Mouse (Mus musculus) MEL (cell line): ENCODE results near the gene Kcnh8. TPM values are rescaled to one million over a fixed set of nuclear protein-coding genes. Genes with fewer than 3 reads are reported as not detected.

Experiments
- DNase-seq: peaks from one replicate; pipeline ENCODE4 v3.0.0; 2011; ENCODE audit warnings: low read depth, low spot score
- H3K27ac ChIP-seq: 2 replicates; pipeline ENCODE4 v1.5.1; 2012; ENCODE audit warnings: low read depth, mild to moderate bottlenecking, control low read depth, low read length, moderate library complexity; ENCODE audit not compliant: control insufficient read depth
- H3K27me3 ChIP-seq, 2 experiments: fragments of 150-350 bp in 1 of 2; sonication (generic) in 1 of 2; 2 replicates each; pipeline ENCODE4 v1.6.1; 2012; ENCODE audit warnings: low read length in 2 of 2, mild to moderate bottlenecking in 2 of 2, improper control_type of control experiment in 1 of 2, moderate library complexity in 1 of 2; ENCODE audit not compliant: insufficient read depth in 2 of 2, control insufficient read depth in 1 of 2
- H3K36me3 ChIP-seq, 2 experiments: 2 replicates each; pipeline ENCODE4 v1.6.1; 2012 to 2014; ENCODE audit warnings: low read length in 2 of 2, improper control_type of control experiment in 1 of 2, inconsistent platforms in 1 of 2, mild to moderate bottlenecking in 1 of 2; ENCODE audit not compliant: insufficient read depth in 2 of 2, control insufficient read depth in 1 of 2
- H3K4me1 ChIP-seq, 2 experiments: fragments of 150-350 bp in 1 of 2; sonication (generic) in 1 of 2; 2 replicates each; pipeline ENCODE4 v1.6.1; 2012; ENCODE audit warnings: low read length in 2 of 2, improper control_type of control experiment in 1 of 2, mild to moderate bottlenecking in 1 of 2; ENCODE audit not compliant: insufficient read depth in 2 of 2, control insufficient read depth in 1 of 2
- H3K4me3 ChIP-seq, 2 experiments: fragments of 150-350 bp in 1 of 2; sonication (generic) in 1 of 2; 2 replicates each; pipeline ENCODE4 v1.5.1; 2012; ENCODE audit warnings: low read depth in 2 of 2, low read length in 2 of 2, mild to moderate bottlenecking in 2 of 2, moderate library complexity in 2 of 2, control low read depth in 1 of 2, improper control_type of control experiment in 1 of 2; ENCODE audit not compliant: control insufficient read depth in 1 of 2, insufficient read depth in 1 of 2
- H3K79me2 ChIP-seq: 2 replicates; pipeline ENCODE4 v1.6.1; 2012; ENCODE audit warnings: mild to moderate bottlenecking, low read length, moderate library complexity; ENCODE audit not compliant: control insufficient read depth, poor library complexity, insufficient read depth
- H3K9ac ChIP-seq: 2 replicates; pipeline ENCODE4 v1.6.1; 2012; ENCODE audit warnings: low read depth, mild to moderate bottlenecking, control low read depth, low read length, moderate library complexity; ENCODE audit not compliant: control insufficient read depth, poor library complexity, severe bottlenecking
- H3K9me3 ChIP-seq: fragments of 150-350 bp; sonication (generic); replicated peaks from 2 replicates; pipeline ENCODE4 v1.6.1; 2012; ENCODE audit warnings: mild to moderate bottlenecking, low read length, improper control_type of control experiment, moderate library complexity; ENCODE audit not compliant: insufficient read depth
- BHLHE40 ChIP-seq: IDR thresholded peaks from 2 replicates; pipeline ENCODE4 v1.6.1; 2012; ENCODE audit warnings: low read depth, mild to moderate bottlenecking, inconsistent platforms, low read length, improper control_type of control experiment, borderline replicate concordance
- CHD1 ChIP-seq: IDR thresholded peaks from 2 replicates; pipeline ENCODE4 v1.6.1; 2012; ENCODE audit warnings: low read depth, mild to moderate bottlenecking, inconsistent platforms, low read length, improper control_type of control experiment
- CHD2 ChIP-seq: IDR thresholded peaks from 2 replicates; pipeline ENCODE4 v1.6.1; 2011; ENCODE audit warnings: low read length, improper control_type of control experiment
- CTCF ChIP-seq, 3 experiments: IDR thresholded peaks in 2 of 3; conservative IDR thresholded peaks in 1 of 3; 2 replicates each; pipeline ENCODE4 v1.5.1; 2011 to 2012; ENCODE audit warnings: low read length in 3 of 3, low read depth in 2 of 3, mild to moderate bottlenecking in 2 of 3, improper control_type of control experiment in 1 of 3, inconsistent platforms in 1 of 3, mixed read lengths in 1 of 3, moderate library complexity in 1 of 3; ENCODE audit not compliant: control insufficient read depth in 1 of 3, insufficient read depth in 1 of 3, poor library complexity in 1 of 3, severe bottlenecking in 1 of 3
- ELF1 ChIP-seq: IDR thresholded peaks from 2 replicates; pipeline ENCODE4 v1.6.1; 2014; ENCODE audit warnings: low read depth, mild to moderate bottlenecking, inconsistent platforms, low read length, improper control_type of control experiment, moderate library complexity
- ETS1 ChIP-seq: IDR thresholded peaks from 2 replicates; pipeline ENCODE4 v1.6.1; 2012; ENCODE audit warnings: low read depth, mild to moderate bottlenecking, inconsistent platforms, low read length, improper control_type of control experiment, moderate library complexity
- GABPA ChIP-seq: IDR thresholded peaks from 2 replicates; pipeline ENCODE4 v1.6.1; 2012; ENCODE audit warnings: low read depth, mild to moderate bottlenecking, inconsistent platforms, low read length, improper control_type of control experiment, moderate library complexity
- HCFC1 ChIP-seq: IDR thresholded peaks from 2 replicates; pipeline ENCODE4 v1.6.1; 2012; ENCODE audit warnings: low read depth, mild to moderate bottlenecking, inconsistent platforms, low read length, improper control_type of control experiment, moderate library complexity
- JUND ChIP-seq: IDR thresholded peaks from 2 replicates; pipeline ENCODE4 v1.6.1; 2011; ENCODE audit warnings: low read depth, mild to moderate bottlenecking, improper control_type of control experiment, low read length
- KAT2A ChIP-seq: conservative IDR thresholded peaks from 2 replicates; pipeline ENCODE4 v1.6.1; 2012; ENCODE audit warnings: low read depth, low read length, improper control_type of control experiment, inconsistent platforms
- MAFK ChIP-seq: IDR thresholded peaks from 2 replicates; pipeline ENCODE4 v1.6.1; 2011; ENCODE audit warnings: low read depth, mild to moderate bottlenecking, low read length, improper control_type of control experiment, borderline replicate concordance
- MAZ ChIP-seq: IDR thresholded peaks from 2 replicates; pipeline ENCODE4 v1.6.1; 2012; ENCODE audit warnings: low read depth, mild to moderate bottlenecking, inconsistent platforms, low read length, improper control_type of control experiment
- MEF2A ChIP-seq: IDR thresholded peaks from 2 replicates; pipeline ENCODE4 v1.6.1; 2014; ENCODE audit warnings: low read depth, mild to moderate bottlenecking, inconsistent platforms, low read length, improper control_type of control experiment; ENCODE audit not compliant: poor library complexity, insufficient replicate concordance, severe bottlenecking; ENCODE audit errors: extremely low read depth
- MXI1 ChIP-seq: IDR thresholded peaks from 2 replicates; pipeline ENCODE4 v1.6.1; 2011; ENCODE audit warnings: mild to moderate bottlenecking, low read depth, low read length, improper control_type of control experiment
- MYB ChIP-seq: IDR thresholded peaks from 2 replicates; pipeline ENCODE4 v1.6.1; 2011; ENCODE audit warnings: mild to moderate bottlenecking, low read depth, low read length, improper control_type of control experiment
- NELFE ChIP-seq: IDR thresholded peaks from 2 replicates; pipeline ENCODE4 v1.6.1; 2011; ENCODE audit warnings: low read depth, low read length, improper control_type of control experiment
- NRF1 ChIP-seq: IDR thresholded peaks from 2 replicates; pipeline ENCODE4 v1.6.1; 2014; ENCODE audit warnings: low read depth, mild to moderate bottlenecking, inconsistent platforms, low read length, improper control_type of control experiment, moderate library complexity; ENCODE audit not compliant: poor library complexity, insufficient read depth, severe bottlenecking
- POLR2A ChIP-seq, 2 experiments: IDR thresholded peaks; 2 replicates each; pipeline ENCODE4 v1.6.1; 2011 to 2012; ENCODE audit warnings: low read length in 2 of 2, mild to moderate bottlenecking in 2 of 2, control low read depth in 1 of 2, improper control_type of control experiment in 1 of 2, low read depth in 1 of 2, moderate library complexity in 1 of 2; ENCODE audit not compliant: control insufficient read depth in 1 of 2, insufficient read depth in 1 of 2, poor library complexity in 1 of 2
- POLR2AphosphoS5 ChIP-seq: IDR thresholded peaks from 2 replicates; pipeline ENCODE4 v1.6.1; 2012; ENCODE audit warnings: low read depth, borderline replicate concordance, mild to moderate bottlenecking, inconsistent platforms, low read length, moderate library complexity, mixed read lengths
- RAD21 ChIP-seq: IDR thresholded peaks from 2 replicates; pipeline ENCODE4 v1.6.1; 2011; ENCODE audit warnings: mild to moderate bottlenecking, low read depth, low read length, improper control_type of control experiment
- RCOR1 ChIP-seq: IDR thresholded peaks from 2 replicates; pipeline ENCODE4 v1.6.1; 2012; ENCODE audit warnings: low read depth, mild to moderate bottlenecking, inconsistent platforms, low read length, improper control_type of control experiment
- SIN3A ChIP-seq: IDR thresholded peaks from 2 replicates; pipeline ENCODE4 v1.6.1; 2012; ENCODE audit warnings: low read length, improper control_type of control experiment, inconsistent platforms
- TAL1 ChIP-seq: IDR thresholded peaks from 2 replicates; pipeline ENCODE4 v1.6.1; 2012; ENCODE audit warnings: mild to moderate bottlenecking, inconsistent platforms, low read length, moderate library complexity, mixed read lengths
- TBP ChIP-seq: IDR thresholded peaks from 2 replicates; pipeline ENCODE4 v1.8.0; 2011; ENCODE audit warnings: low read depth, low read length, improper control_type of control experiment
- UBTF ChIP-seq: IDR thresholded peaks from 2 replicates; pipeline ENCODE4 v1.6.1; 2012; ENCODE audit warnings: low read depth, mild to moderate bottlenecking, inconsistent platforms, low read length, improper control_type of control experiment, moderate library complexity, borderline replicate concordance; ENCODE audit not compliant: insufficient read depth
- USF2 ChIP-seq, 2 experiments: IDR thresholded peaks; 2 replicates each; pipeline ENCODE4 v1.6.1; 2011 to 2012; ENCODE audit warnings: improper control_type of control experiment in 2 of 2, low read length in 2 of 2, borderline replicate concordance in 1 of 2, inconsistent platforms in 1 of 2, low read depth in 1 of 2, mild to moderate bottlenecking in 1 of 2; ENCODE audit not compliant: insufficient read depth in 1 of 2
- ZC3H11A ChIP-seq: IDR thresholded peaks from 2 replicates; pipeline ENCODE4 v1.6.1; 2012; ENCODE audit warnings: low read depth, mild to moderate bottlenecking, inconsistent platforms, low read length, improper control_type of control experiment
- ZKSCAN1 ChIP-seq: IDR thresholded peaks from 2 replicates; pipeline ENCODE4 v1.6.1; 2012; ENCODE audit warnings: low read depth, mild to moderate bottlenecking, inconsistent platforms, low read length, improper control_type of control experiment, moderate library complexity
- ZMIZ1 ChIP-seq: IDR thresholded peaks from 2 replicates; pipeline ENCODE4 v1.6.1; 2012; ENCODE audit warnings: low read depth, mild to moderate bottlenecking, inconsistent platforms, low read length, improper control_type of control experiment, moderate library complexity
- ZNF384 ChIP-seq: IDR thresholded peaks from 2 replicates; pipeline ENCODE4 v1.6.1; 2012; ENCODE audit warnings: low read depth, mild to moderate bottlenecking, inconsistent platforms, low read length, improper control_type of control experiment
- polyA plus RNA-seq, 2 experiments: library from polyadenylated mRNA; stranded (reverse) in 1 of 2; unstranded in 1 of 2; fragments of >175 nt in 1 of 2; fragments of >200 nt in 1 of 2; gene quantifications; 2 replicates each; pipeline versions ENCODE4 v1.2.1 to v1.2.4; 2012; ENCODE audit warnings: low replicate concordance in 2 of 2, low read depth in 1 of 2; ENCODE audit not compliant: insufficient read length in 2 of 2, insufficient read depth in 1 of 2, missing spikeins in 1 of 2
- total RNA-seq: library from RNA; depleted of rRNA; stranded (reverse); fragments of 300-350 nt; gene quantifications from 2 replicates; pipeline ENCODE4 v1.2.3, GENCODE M21; 2012

Gene Kcnh8
- total and polyA plus RNA-seq, 3 experiments, result not detected

GRCm38 (mm10) chr17:52600882-52601371 is 1.6 kb upstream of the Kcnh8 start:
- DNase-seq, result no peak
- no peak overlapping the region for H3K27ac ChIP-seq

GRCm38 (mm10) chr17:52602781-52603170 is 267 bp downstream of the Kcnh8 start:
- Histone ChIP-seq H3K27ac (no peak overlapping the region), H3K9ac (no peak overlapping the region), H3K36me3 (no peaks in the 10 kb centered on the region), H3K4me1 (no peaks in the 10 kb centered on the region), H3K79me2 (no peaks in the 10 kb centered on the region), H3K4me3 (no peak overlapping the region), H3K27me3 (no peaks in the 10 kb centered on the region), H3K9me3 (no peaks in the 10 kb centered on the region)
- no peak for TF ChIP-seq ELF1
- TF ChIP-seq CHD1, result no peak
- no peak for TF ChIP-seq MYB
- no peak for TF ChIP-seq POLR2AphosphoS5
- TF ChIP-seq UBTF, result no peak
- TF ChIP-seq USF2 (IDR thresholded peaks at IDR 0.05; ENCODE audit: borderline replicate concordance in 1 of 2, insufficient read depth in 1 of 2, low read depth in 1 of 2, low read length in 2 of 2), result no peak
- no peak for TF ChIP-seq ZKSCAN1
- no peak for TF ChIP-seq SIN3A
- TF ChIP-seq GABPA, result no peak
- TF ChIP-seq CTCF (IDR thresholded peaks at IDR 0.05 in 2 of 3, conservative IDR thresholded peaks at IDR 0.05 in 1 of 3; ENCODE audit: control insufficient read depth in 1 of 3, insufficient read depth in 1 of 3, low read depth in 2 of 3, low read length in 3 of 3, poor library complexity in 1 of 3, severe bottlenecking in 1 of 3), result no peak
- TF ChIP-seq TAL1, result no peak
- TF ChIP-seq RAD21, result no peak
- no peak for TF ChIP-seq ZMIZ1
- no peak for TF ChIP-seq MEF2A
- TF ChIP-seq KAT2A, result no peak
- DNase-seq, result no peak

More at GRCm38 (mm10) chr17:52600882-52601371, 1.6 kb upstream of the Kcnh8 start:
- no peaks in the 10 kb centered on the region for H3K79me2 ChIP-seq
- no peaks in the 10 kb centered on the region for H3K4me1 ChIP-seq
- H3K36me3 ChIP-seq, result no peaks in the 10 kb centered on the region
- no peak overlapping the region for H3K9ac ChIP-seq
- no peak for TF ChIP-seq NRF1
- TF ChIP-seq MAZ, result no peak
- TF ChIP-seq ETS1, result no peak
- TF ChIP-seq TBP, result no peak
- no peak for TF ChIP-seq USF2 (IDR thresholded peaks at IDR 0.05; ENCODE audit: borderline replicate concordance in 1 of 2, insufficient read depth in 1 of 2, low read depth in 1 of 2, low read length in 2 of 2)
- TF ChIP-seq RCOR1, result no peak
- no peak for TF ChIP-seq MXI1
- no peak for TF ChIP-seq MAFK
- TF ChIP-seq ZC3H11A, result no peak
- no peak for TF ChIP-seq SIN3A
- no peak for TF ChIP-seq POLR2A (IDR thresholded peaks at IDR 0.05; ENCODE audit: control insufficient read depth in 1 of 2, insufficient read depth in 1 of 2, low read depth in 1 of 2, low read length in 2 of 2, poor library complexity in 1 of 2)
- TF ChIP-seq HCFC1, result no peak
- no peak for TF ChIP-seq CHD2
- TF ChIP-seq BHLHE40, result no peak
- no peak for TF ChIP-seq ZMIZ1
- TF ChIP-seq ZNF384, result no peak
- no peak for TF ChIP-seq NELFE
- no peak for TF ChIP-seq ZKSCAN1
- no peak for TF ChIP-seq JUND
- no peak for TF ChIP-seq GABPA
- H3K9me3 ChIP-seq, result no peaks in the 10 kb centered on the region
- no peak overlapping the region for H3K4me3 ChIP-seq
- no peaks in the 10 kb centered on the region for H3K27me3 ChIP-seq
